Mouse (Mus musculus): ENCODE results near the gene Srl. TPM values are rescaled to one million over a fixed set of nuclear protein-coding genes. Genes with fewer than 3 reads are reported as not detected.

The Srl gene
- total and polyA plus RNA-seq, 3 experiments = 14.6 to 15.3 TPM; not detected in 1

DNA sequence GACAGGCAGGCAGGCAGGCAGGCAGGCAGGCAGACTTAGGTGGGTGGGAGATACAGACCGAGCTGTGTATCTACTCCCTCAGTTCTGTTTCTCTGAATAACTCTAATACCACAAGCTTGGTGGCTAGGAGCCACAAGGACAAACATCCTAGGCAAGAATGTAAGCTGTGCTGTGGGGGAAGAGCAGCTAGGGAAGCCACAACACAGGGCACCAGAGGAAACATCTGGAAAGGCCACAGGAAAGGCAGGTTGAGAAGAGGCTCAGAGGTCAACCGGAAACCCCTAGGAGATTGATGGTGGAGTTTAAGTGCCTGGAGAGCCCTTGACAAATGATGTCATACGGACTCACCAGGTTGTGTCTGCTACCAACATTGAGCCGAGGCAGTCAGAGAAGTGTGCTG lies 104.9 kb downstream of the Srl start:
- peaks cover 0 to 2% of the 10 kb centered on the region in 2 experiments; a peak in 3 of 4 replicates for H3K27me3 ChIP-seq (ENCODE audit: control insufficient read depth in 1 of 2, insufficient read depth in 2 of 2, low read length in 2 of 2)
- no peak overlapping the region for H3K4me3 ChIP-seq (ENCODE audit: control insufficient read depth in 1 of 2, insufficient read depth in 1 of 2, low read depth in 2 of 2, low read length in 2 of 2)
- H3K79me2 ChIP-seq (ENCODE audit: control insufficient read depth, insufficient read depth, low read length, poor library complexity) = no peaks in the 10 kb centered on the region
- peaks cover 0 to 3% of the 10 kb centered on the region in 2 experiments; a peak in 2 of 4 replicates for H3K36me3 ChIP-seq (ENCODE audit: control insufficient read depth in 1 of 2, insufficient read depth in 2 of 2, low read length in 2 of 2)
- no peak overlapping the region for H3K27ac ChIP-seq (ENCODE audit: control insufficient read depth, low read depth, low read length)
- H3K9me3 ChIP-seq (replicated peaks; ENCODE audit: insufficient read depth, low read length) = no peaks in the 10 kb centered on the region
- 0 out of 4 replicates have a peak, but pooled peaks cover 0 to 2% of the 10 kb centered on the region in 2 experiments for H3K4me1 ChIP-seq (ENCODE audit: control insufficient read depth in 1 of 2, insufficient read depth in 2 of 2, low read length in 2 of 2)
- H3K9ac ChIP-seq (ENCODE audit: control insufficient read depth, low read depth, low read length, poor library complexity, severe bottlenecking) = no peak overlapping the region
- no peak for DNase-seq (ENCODE audit: low read depth, low spot score)
- TF ChIP-seq USF2 (IDR thresholded peaks at IDR 0.05; ENCODE audit: borderline replicate concordance in 1 of 2, insufficient read depth in 1 of 2, low read depth in 1 of 2, low read length in 2 of 2) (no peak), TBP (IDR thresholded peaks at IDR 0.05; ENCODE audit: low read depth, low read length) (no peak), ZMIZ1 (IDR thresholded peaks at IDR 0.05; ENCODE audit: low read depth, low read length) (no peak), RAD21 (IDR thresholded peaks at IDR 0.05; ENCODE audit: low read depth, low read length) (no peak), POLR2AphosphoS2 (IDR thresholded peaks at IDR 0.05; ENCODE audit: low read length) (no peak), CHD1 (IDR thresholded peaks at IDR 0.05; ENCODE audit: low read depth, low read length) (no peak), POLR2A (IDR thresholded peaks at IDR 0.05; ENCODE audit: control insufficient read depth in 1 of 2, insufficient read depth in 1 of 2, low read depth in 1 of 2, low read length in 2 of 2, poor library complexity in 1 of 2) (no peak), E2F4 (IDR thresholded peaks at IDR 0.05; ENCODE audit: borderline replicate concordance, low read depth, low read length) (no peak), EP300 (IDR thresholded peaks at IDR 0.05; ENCODE audit: low read depth in 1 of 2, low read length in 2 of 2) (no peak), MYC (IDR thresholded peaks at IDR 0.05; ENCODE audit: low read depth, low read length) (no peak), CTCF (IDR thresholded peaks at IDR 0.05 in 2 of 3, conservative IDR thresholded peaks at IDR 0.05 in 1 of 3; ENCODE audit: control insufficient read depth in 1 of 3, insufficient read depth in 1 of 3, low read depth in 2 of 3, low read length in 3 of 3, poor library complexity in 1 of 3, severe bottlenecking in 1 of 3) (no peak)

DNA sequence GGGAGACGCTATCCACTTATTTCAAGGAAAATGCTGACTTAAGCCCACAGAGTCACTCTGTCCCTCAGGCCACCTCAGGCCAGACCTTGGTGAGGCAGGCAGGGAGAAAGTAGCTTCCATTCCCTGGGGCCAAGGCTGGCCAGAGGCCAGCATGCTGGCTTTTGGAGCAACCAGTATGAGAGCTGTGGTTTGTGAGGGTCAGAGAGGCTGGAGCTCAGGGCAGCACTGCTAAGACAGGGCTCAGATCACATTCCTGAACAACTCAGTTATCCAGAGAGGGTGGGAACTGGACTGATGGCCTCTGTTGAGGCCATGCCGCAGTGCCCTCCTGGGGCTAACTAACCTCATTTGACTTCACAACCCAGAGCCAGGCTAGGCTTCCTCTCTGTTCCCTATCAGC lies 106.2 kb downstream of the Srl start:
- TF ChIP-seq RAD21 (IDR thresholded peaks at IDR 0.05; ENCODE audit: low read depth, low read length) (no peak), POLR2AphosphoS2 (IDR thresholded peaks at IDR 0.05; ENCODE audit: low read length) (no peak), USF2 (IDR thresholded peaks at IDR 0.05; ENCODE audit: borderline replicate concordance in 1 of 2, insufficient read depth in 1 of 2, low read depth in 1 of 2, low read length in 2 of 2) (no peak), MYC (IDR thresholded peaks at IDR 0.05; ENCODE audit: low read depth, low read length) (no peak), MEF2A (IDR thresholded peaks at IDR 0.05; ENCODE audit: extremely low read depth, insufficient replicate concordance, low read depth, low read length, poor library complexity, severe bottlenecking) (no peak), CHD2 (IDR thresholded peaks at IDR 0.05; ENCODE audit: low read length) (no peak), SIN3A (IDR thresholded peaks at IDR 0.05; ENCODE audit: low read length) (no peak), TCF12 (IDR thresholded peaks at IDR 0.05; ENCODE audit: low read depth, low read length) (no peak), NRF1 (IDR thresholded peaks at IDR 0.05; ENCODE audit: insufficient read depth, low read depth, low read length, poor library complexity, severe bottlenecking) (no peak), GATA1 (IDR thresholded peaks at IDR 0.05; ENCODE audit: low read depth, low read length) (no peak), E2F4 (IDR thresholded peaks at IDR 0.05; ENCODE audit: borderline replicate concordance, low read depth, low read length) (no peak), RCOR1 (IDR thresholded peaks at IDR 0.05; ENCODE audit: low read depth, low read length) (no peak), ELF1 (IDR thresholded peaks at IDR 0.05; ENCODE audit: low read depth, low read length) (no peak), BHLHE40 (IDR thresholded peaks at IDR 0.05; ENCODE audit: borderline replicate concordance, low read depth, low read length) (no peak), MYB (IDR thresholded peaks at IDR 0.05; ENCODE audit: low read depth, low read length) (no peak), SMC3 (IDR thresholded peaks at IDR 0.05; ENCODE audit: low read depth, low read length) (no peak)
- Histone ChIP-seq H3K4me3 (ENCODE audit: control insufficient read depth in 1 of 2, insufficient read depth in 1 of 2, low read depth in 2 of 2, low read length in 2 of 2) (no peak overlapping the region), H3K27ac (ENCODE audit: control insufficient read depth, low read depth, low read length) (no peak overlapping the region), H3K79me2 (ENCODE audit: control insufficient read depth, insufficient read depth, low read length, poor library complexity) (no peaks in the 10 kb centered on the region), H3K36me3 (ENCODE audit: control insufficient read depth in 1 of 2, insufficient read depth in 2 of 2, low read length in 2 of 2) (peaks cover 0 to 3% of the 10 kb centered on the region in 2 experiments; a peak in 2 of 4 replicates), H3K9ac (ENCODE audit: control insufficient read depth, low read depth, low read length, poor library complexity, severe bottlenecking) (no peak overlapping the region), H3K9me3 (replicated peaks; ENCODE audit: insufficient read depth, low read length) (no peaks in the 10 kb centered on the region), H3K27me3 (ENCODE audit: control insufficient read depth in 1 of 2, insufficient read depth in 2 of 2, low read length in 2 of 2) (peaks cover 1 to 2% of the 10 kb centered on the region in 2 experiments; a peak in 3 of 4 replicates), H3K4me1 (ENCODE audit: control insufficient read depth in 1 of 2, insufficient read depth in 2 of 2, low read length in 2 of 2) (0 out of 4 replicates have a peak, but pooled peaks cover 0 to 2% of the 10 kb centered on the region in 2 experiments)
- no peak for DNase-seq (ENCODE audit: low read depth, low spot score)

Measured in MEL (cell line).